Mouse (Mus musculus) limb, embryonic 14.5 days (tissue): ENCODE data around the gene Dazap2. TPM values are rescaled to one million over a fixed set of nuclear protein-coding genes. Genes with fewer than 3 reads are reported as not detected.
"Not testable (repeated sequence)": the region's sequence is repeated elsewhere in the genome, so short reads cannot be mapped to it uniquely, and the experiment has no call there.

ENCODE experiments used
- ATAC-seq: fragments of 200-750 bp; cut with Nextera tagmentation; 2 replicates; pipeline ENCODE4 v1.8.0; 2017; ENCODE audit warnings: low read depth, moderate number of reproducible peaks, moderate TSS enrichment; ENCODE audit not compliant: low FRiP score
- DNase-seq: peaks from one replicate; pipeline ENCODE4 v3.0.0-alpha.2; 2015; ENCODE audit warnings: low spot score
- H3K27ac ChIP-seq: fragments of 300-500 bp; sonication (generic); replicated peaks from 2 replicates; pipeline ENCODE4 v1.5.1; 2014; ENCODE audit warnings: low read depth, mild to moderate bottlenecking, low read length, moderate library complexity, mixed read lengths
- H3K27me3 ChIP-seq: fragments of 300-500 bp; sonication (generic); 2 replicates; pipeline ENCODE4 v1.6.1; 2014; ENCODE audit warnings: low read length, mixed read lengths; ENCODE audit not compliant: control insufficient read depth, insufficient read depth
- H3K36me3 ChIP-seq: fragments of 300-500 bp; sonication (generic); 2 replicates; pipeline ENCODE4 v1.6.1; 2014; ENCODE audit warnings: mild to moderate bottlenecking, low read length, moderate library complexity, mixed read lengths; ENCODE audit not compliant: control insufficient read depth, insufficient read depth
- H3K4me1 ChIP-seq: fragments of 300-500 bp; sonication (generic); 2 replicates; pipeline ENCODE4 v1.6.1; 2014; ENCODE audit warnings: antibody characterized with exemption, low read length, mixed read lengths; ENCODE audit not compliant: control insufficient read depth, insufficient read depth
- H3K4me2 ChIP-seq: fragments of 300-500 bp; sonication (generic); replicated peaks from 2 replicates; pipeline ENCODE4 v1.6.1; 2014; ENCODE audit warnings: low read depth, mild to moderate bottlenecking, low read length, moderate library complexity; ENCODE audit not compliant: severe bottlenecking
- H3K4me3 ChIP-seq: fragments of 300-500 bp; sonication (generic); replicated peaks from 2 replicates; pipeline ENCODE4 v1.5.1; 2014; ENCODE audit warnings: low read length
- H3K9ac ChIP-seq: fragments of 300-500 bp; sonication (generic); 2 replicates; pipeline ENCODE4 v1.6.1; 2014; ENCODE audit warnings: mild to moderate bottlenecking, low read depth, low read length, moderate library complexity; ENCODE audit not compliant: severe bottlenecking
- H3K9me3 ChIP-seq: fragments of 300-500 bp; sonication (generic); 2 replicates; pipeline ENCODE4 v1.6.1; 2016; ENCODE audit warnings: low read length; ENCODE audit not compliant: control insufficient read depth
- POLR2A ChIP-seq: fragments of 200-500 bp; IDR thresholded peaks from 2 replicates; pipeline ENCODE4 v1.8.0; 2012; ENCODE audit warnings: inconsistent platforms, mild to moderate bottlenecking, moderate library complexity, borderline replicate concordance; ENCODE audit not compliant: insufficient read depth, insufficient read length; ENCODE audit errors: extremely low read depth
- WGBS: fragments of 180-500 bp; shearing (Covaris S2); extraction: QIAGEN DNeasy Blood & Tissue Kit; methylation state at CpG from one replicate; pipeline ENCODE4 v1.1.7; 2014; 5-methylcytosine and 5-hydroxymethylcytosine counted together
- polyA plus RNA-seq, 2 experiments: library from polyadenylated mRNA; depleted of rRNA in 1 of 2; stranded (reverse) in 1 of 2; unstranded in 1 of 2; fragments of >200 nt; fragmentation: Nextera tagmentation in 1 of 2; extraction: Ambion mirVana in 1 of 2; gene quantifications; 2 replicates each; pipeline versions ENCODE4 v1.2.1 to v1.2.3; 2012 to 2014

Dazap2 gene
- polyA plus RNA-seq, 2 experiments, result 139 to 185 TPM

DNA sequence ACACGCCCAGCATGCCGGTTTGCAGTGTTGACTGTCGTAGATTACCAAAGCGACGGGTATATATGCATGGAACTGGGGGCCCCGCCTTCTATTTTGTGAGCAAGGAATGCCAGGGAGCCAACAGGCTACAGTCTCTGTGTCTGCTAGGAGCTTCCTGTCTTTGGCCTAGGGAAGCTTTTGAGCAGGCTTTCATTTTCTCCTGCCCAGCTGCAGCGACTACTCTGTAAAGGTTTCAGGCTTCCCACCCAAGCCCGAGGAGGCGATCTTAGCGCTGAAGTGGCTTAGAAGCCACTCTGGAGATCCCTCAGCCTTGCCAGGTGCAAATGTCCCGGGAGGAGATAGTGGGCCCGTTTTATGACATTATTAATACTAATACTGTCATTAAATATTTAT, 16.3 kb upstream of the Dazap2 start:
- H3K9me3 ChIP-seq, result no peaks in the 10 kb centered on the region
- ATAC-seq (no peak), DNase-seq (peak; percentile 40)
- H3K9ac ChIP-seq, result peak overlapping the region; percentile 90
- 2% methylated on average over 12 of the region's 12 CpGs for WGBS
- no peak overlapping the region for H3K27ac ChIP-seq
- no peaks in the 10 kb centered on the region for H3K36me3 ChIP-seq
- peaks cover 33% of the 10 kb centered on the region for H3K27me3 ChIP-seq
- peak overlapping the region; percentile 97 for H3K4me2 ChIP-seq
- TF ChIP-seq POLR2A, result no peak
- peak overlapping the region; percentile 75 for H3K4me3 ChIP-seq
- peaks cover 8% of the 10 kb centered on the region; the same call in 1 of the 2 replicates for H3K4me1 ChIP-seq

DNA sequence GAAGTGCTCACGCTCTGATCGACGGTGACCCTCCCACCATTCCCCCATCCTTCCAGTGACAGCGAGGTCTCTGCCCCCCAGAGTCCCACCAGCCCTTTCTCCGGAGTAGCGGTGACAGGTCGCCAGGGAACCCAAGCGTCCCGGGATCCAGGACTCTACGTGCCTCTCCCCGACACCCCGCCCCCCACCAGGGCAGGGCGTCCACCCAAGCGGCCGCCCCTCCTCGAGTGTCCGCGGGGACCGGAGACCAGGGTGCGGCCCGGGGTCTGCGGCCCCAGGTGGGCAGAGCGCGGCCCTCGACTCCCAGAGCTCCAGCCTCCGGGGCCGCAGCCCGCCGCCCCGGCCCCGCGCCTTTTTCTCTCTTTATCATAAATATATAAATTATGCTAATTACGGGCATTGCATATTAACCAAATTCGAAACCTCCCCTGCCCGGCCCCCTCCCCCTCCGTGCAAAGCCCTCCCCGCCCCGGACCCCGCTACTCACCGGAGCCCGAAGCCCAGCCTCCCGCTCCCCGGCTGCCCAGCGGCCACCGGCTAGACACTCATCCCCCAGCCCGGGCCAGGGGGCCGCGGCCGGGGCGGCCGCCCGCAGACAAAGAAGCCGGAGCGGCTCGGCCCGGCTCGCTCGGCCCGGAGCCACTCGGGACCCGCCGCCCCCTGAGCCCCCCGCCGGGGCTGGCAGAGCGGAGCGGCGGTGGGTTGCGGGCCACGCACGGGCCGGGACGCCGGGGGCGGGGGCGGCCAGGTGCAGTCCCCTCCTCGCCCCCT, 15.7 kb upstream of the Dazap2 start, which contains the start of gene Pou6f1:
TSS of gene Pou6f1 (minus strand) at position 709 of the 771 bp plus-strand sequence.
- peaks cover 8% of the 10 kb centered on the region; the same call in 1 of the 2 replicates for H3K4me1 ChIP-seq
- no peak for TF ChIP-seq POLR2A
- peak within 1 kb of the TSS; percentile 97 for H3K4me2 ChIP-seq
- H3K4me3 ChIP-seq, result peak within 1 kb of the TSS; percentile 75
- no peaks in the 10 kb centered on the region for H3K9me3 ChIP-seq
- WGBS, result 2% methylated on average over 48 of the region's 76 CpGs
- DNase-seq (no peak), ATAC-seq (peak; percentile 53)
- H3K27me3 ChIP-seq, result peaks cover 33% of the 10 kb centered on the region
- peak within 1 kb of the TSS; percentile 90 for H3K9ac ChIP-seq
- H3K27ac ChIP-seq, result 0 out of 2 replicates have a peak within 1 kb of the TSS, but pooled peaks have one; percentile 8
- no peaks in the 10 kb centered on the region for H3K36me3 ChIP-seq

DNA sequence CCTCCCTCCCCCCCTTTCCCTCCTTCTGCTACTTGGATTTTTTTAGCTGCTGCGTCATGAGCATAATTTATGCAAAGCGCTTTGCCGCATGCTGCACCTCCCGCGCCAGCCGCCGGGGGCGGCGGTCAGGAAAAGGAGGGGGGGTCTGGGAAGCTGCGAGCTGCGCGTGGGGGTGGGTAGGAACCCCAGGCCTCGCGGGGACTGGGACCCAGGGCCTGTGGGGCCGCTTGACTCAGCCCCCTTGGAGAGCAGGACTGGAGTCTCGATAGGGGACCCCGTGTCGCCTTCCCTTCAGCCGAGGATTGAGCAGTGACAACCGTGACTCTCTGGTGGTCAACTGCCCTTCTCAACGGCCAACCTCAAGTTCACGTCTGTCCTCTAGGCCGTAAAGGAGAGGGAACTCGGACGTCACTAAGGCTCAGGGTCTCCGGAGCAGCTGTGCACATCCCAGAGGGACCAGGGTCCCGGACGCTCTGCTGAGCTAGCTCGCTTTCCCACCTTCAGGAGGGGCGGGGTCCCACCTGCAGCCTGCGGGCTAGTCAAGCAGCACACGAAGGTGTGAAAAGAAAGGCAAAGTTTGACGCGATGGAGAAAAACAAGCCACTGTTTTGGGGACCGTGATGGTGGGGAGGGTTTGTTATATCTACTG, 15.0 kb upstream of the Dazap2 start:
- no peak for TF ChIP-seq POLR2A
- no peak overlapping the region for H3K27ac ChIP-seq
- H3K4me3 ChIP-seq, result peak overlapping the region; percentile 75
- H3K9ac ChIP-seq, result peak overlapping the region; percentile 90
- H3K4me2 ChIP-seq, result peak overlapping the region; percentile 97
- ATAC-seq (peak; percentile 79), DNase-seq (peak; percentile 77)
- H3K27me3 ChIP-seq, result peaks cover 33% of the 10 kb centered on the region
- no peaks in the 10 kb centered on the region for H3K36me3 ChIP-seq
- WGBS, result under 1% methylated on average over 32 of the region's 35 CpGs
- no peaks in the 10 kb centered on the region for H3K9me3 ChIP-seq
- H3K4me1 ChIP-seq, result peaks cover 11% of the 10 kb centered on the region

DNA sequence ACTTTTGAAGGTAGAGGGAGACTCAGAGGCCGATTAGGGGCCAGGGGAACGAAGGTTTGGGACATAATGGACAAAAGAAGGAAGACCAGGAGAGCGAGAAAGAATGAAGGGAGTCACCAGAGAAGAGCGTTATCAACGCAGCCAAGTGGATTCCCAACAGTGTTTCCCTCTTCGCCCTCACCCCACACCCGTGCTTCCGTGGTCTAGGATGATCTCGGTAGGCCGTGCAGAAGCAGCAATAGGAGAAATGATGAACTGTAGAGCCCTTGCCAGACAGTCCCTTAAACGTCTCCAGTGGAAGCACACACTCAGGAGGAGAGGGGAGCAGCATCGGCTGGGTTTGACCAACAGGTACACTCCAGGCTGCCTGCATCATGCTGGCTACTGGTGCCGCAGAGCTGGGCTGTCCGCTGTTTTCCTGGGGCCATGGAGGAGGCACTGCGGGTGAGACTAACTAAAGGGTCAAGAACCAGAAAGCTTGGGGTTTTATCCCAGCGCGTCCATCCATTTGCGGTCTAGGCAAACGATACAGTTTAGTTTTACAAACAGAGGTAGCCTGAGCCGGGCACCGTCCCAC, 14.4 kb upstream of the Dazap2 start:
- H3K9ac ChIP-seq, result no peak overlapping the region
- WGBS, result 14% methylated on average over 21 of the region's 21 CpGs
- no peaks in the 10 kb centered on the region for H3K9me3 ChIP-seq
- TF ChIP-seq POLR2A, result no peak
- DNase-seq (no peak), ATAC-seq (no peak)
- peaks cover 11% of the 10 kb centered on the region for H3K4me1 ChIP-seq
- H3K27ac ChIP-seq, result no peak overlapping the region
- H3K27me3 ChIP-seq, result peaks cover 33% of the 10 kb centered on the region
- H3K36me3 ChIP-seq, result no peaks in the 10 kb centered on the region
- H3K4me3 ChIP-seq, result peak overlapping the region; percentile 75; the same call in 1 of the 2 replicates
- peak overlapping the region; percentile 97 for H3K4me2 ChIP-seq

DNA sequence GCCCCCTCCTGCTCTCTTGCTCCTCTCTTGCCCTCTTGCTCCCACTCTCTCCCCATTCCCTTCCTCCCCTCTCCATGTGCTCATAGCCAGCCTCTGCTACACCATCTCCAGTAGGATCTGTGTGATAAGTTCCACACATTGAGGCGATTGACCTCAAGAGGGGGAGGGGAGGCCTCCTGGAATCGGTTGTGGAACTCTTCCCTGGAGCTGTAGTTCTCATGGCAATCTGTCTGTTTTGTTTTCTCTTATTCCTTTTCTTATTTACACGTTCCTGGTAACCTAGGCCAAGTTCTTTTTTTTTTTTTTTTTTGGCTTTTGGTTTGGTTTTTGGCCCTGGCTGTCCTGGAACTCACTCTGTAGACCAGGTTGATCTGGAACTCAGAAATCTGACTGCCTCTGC, 13.5 kb upstream of the Dazap2 start:
- DNase-seq (no peak), ATAC-seq (no peak)
- no peak overlapping the region for H3K4me3 ChIP-seq
- H3K4me1 ChIP-seq, result peaks cover 11% of the 10 kb centered on the region
- no peak overlapping the region for H3K9ac ChIP-seq
- TF ChIP-seq POLR2A, result no peak
- H3K27me3 ChIP-seq, result peaks cover 33% of the 10 kb centered on the region
- no peaks in the 10 kb centered on the region for H3K36me3 ChIP-seq
- H3K4me2 ChIP-seq, result no peak overlapping the region
- 54% methylated on average over 3 of the region's 3 CpGs for WGBS
- no peak overlapping the region for H3K27ac ChIP-seq
- no peaks in the 10 kb centered on the region for H3K9me3 ChIP-seq

DNA sequence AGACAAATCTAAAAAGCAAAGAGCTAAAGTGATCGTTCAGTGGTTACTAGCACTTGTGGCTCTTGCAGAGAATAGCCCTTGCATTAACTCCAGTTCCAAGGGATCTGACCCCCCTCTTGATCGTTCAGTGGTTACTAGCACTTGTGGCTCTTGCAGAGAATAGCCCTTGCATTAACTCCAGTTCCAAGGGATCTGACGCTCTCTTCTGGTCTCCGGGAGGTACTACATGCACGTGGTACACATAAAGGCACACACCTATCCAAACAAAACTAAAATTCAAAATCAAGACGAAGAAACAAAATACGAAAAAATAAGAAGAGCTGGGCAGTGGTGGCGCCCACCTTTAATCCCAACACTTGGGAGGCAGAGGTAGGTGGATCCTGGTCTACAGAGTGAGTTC, 8.5 kb upstream of the Dazap2 start:
- not testable (repeated sequence) for ATAC-seq, H3K27me3 ChIP-seq, DNase-seq, H3K4me3 ChIP-seq, H3K4me2 ChIP-seq, H3K9ac ChIP-seq, H3K9me3 ChIP-seq, H3K27ac ChIP-seq, H3K36me3 ChIP-seq, H3K4me1 ChIP-seq
- 91% methylated on average over 8 of the region's 8 CpGs for WGBS
